Mouse (Mus musculus) embryonic stem cell, embryonic (primary cell): ENCODE results near the gene Scn2a.

Experiments used
- CTCF ChIA-PET, 4 experiments: fragments of 300-600 bp in 2 of 4; fragments of 350-600 bp in 2 of 4; sonication (Branson Sonifier 250); formaldehyde crosslinking; loops; one replicate each; lab custom pipeline; 2022; ENCODE audit warnings: inconsistent platforms in 2 of 4; lab: Charles Lee
- POLR2A ChIA-PET, 4 experiments: fragments of 300-600 bp in 2 of 4; fragments of 350-600 bp in 2 of 4; sonication (Branson Sonifier 250); formaldehyde crosslinking; loops; one replicate each; lab custom pipeline; 2022; ENCODE audit warnings: antibody characterized with exemption in 4 of 4, inconsistent platforms in 1 of 4; lab: Charles Lee

The Scn2a gene

GRCm38 (mm10) chr2:65620556-65621166 is at the start of gene Scn2a:
Gene Scn2a (plus strand): TSS chr2:65620771.
- ChIA-PET POLR2A (no interaction called here), CTCF (interaction anchor here in 3 of 4 experiments (0.5 to 1.4 kb wide), 6 partner anchors 207 to 865 kb away, joined by 3 to 5 read pairs (median 3); no protein-coding TSS in a partner anchor)

- ChIA-PET POLR2A (no interaction called here), CTCF (no interaction called here)
These were observed 32.9 kb upstream of the Scn2a start for GRCm38 (mm10) chr2:65587679-65588078.

GRCm38 (mm10) chr2:65607813-65608212 is 12.8 kb upstream of the Scn2a start:
- POLR2A ChIA-PET = interaction anchor here in 1 of 4 experiments (0.6 kb wide), 1 partner anchor 444 kb away, joined by 3 read pairs; no protein-coding TSS in a partner anchor
- CTCF ChIA-PET = no interaction called here

- POLR2A ChIA-PET = interaction anchor here in 1 of 4 experiments (1.0 kb wide), 1 partner anchor 9 kb away, joined by 3 read pairs; no protein-coding TSS in a partner anchor
These were observed 8.7 kb upstream of the Scn2a start for GRCm38 (mm10) chr2:65611887-65612286.

GRCm38 (mm10) chr2:65619781-65620180 is 790 bp upstream of the Scn2a start:
- ChIA-PET CTCF (interaction anchor here in 2 of 4 experiments (0.8 to 1.4 kb wide), 2 partner anchors 224 kb away, joined by 3 to 5 read pairs; no protein-coding TSS in a partner anchor), POLR2A (no interaction called here)

More at GRCm38 (mm10) chr2:65611887-65612286, 8.7 kb upstream of the Scn2a start:
- CTCF ChIA-PET = interaction anchor here in 1 of 4 experiments (1.3 kb wide), 1 partner anchor 44 kb away, joined by 3 read pairs; the partner anchor contains the start of gene Scn3a

- ChIA-PET CTCF (interaction anchor here in 2 of 4 experiments (0.8 to 1.4 kb wide), 2 partner anchors 225 to 421 kb away, joined by 3 to 5 read pairs; no protein-coding TSS in a partner anchor), POLR2A (no interaction called here)
These were observed 683 bp downstream of the Scn2a start for GRCm38 (mm10) chr2:65621254-65621653.

DNA sequence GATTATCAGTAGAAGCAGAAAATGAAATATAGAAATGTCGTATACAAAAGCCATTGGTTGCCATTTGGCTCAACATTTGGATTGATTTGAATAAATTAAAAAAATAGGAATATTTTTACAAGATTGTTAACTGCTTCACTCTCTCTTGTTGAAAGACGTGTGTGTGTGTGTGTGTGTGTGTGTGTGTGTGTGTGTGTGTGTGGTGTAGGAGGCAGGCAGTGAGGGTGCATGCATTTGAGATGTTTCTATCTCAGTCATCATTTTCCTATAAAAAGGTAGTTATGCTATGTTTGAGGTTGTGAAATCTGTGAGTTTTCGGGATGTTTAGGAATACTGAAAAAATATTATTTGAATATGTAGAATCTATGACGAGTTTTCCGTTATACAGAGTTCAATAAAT is 1.3 kb downstream of the Scn2a start:
- POLR2A ChIA-PET = no interaction called here
- CTCF ChIA-PET = no interaction called here

DNA sequence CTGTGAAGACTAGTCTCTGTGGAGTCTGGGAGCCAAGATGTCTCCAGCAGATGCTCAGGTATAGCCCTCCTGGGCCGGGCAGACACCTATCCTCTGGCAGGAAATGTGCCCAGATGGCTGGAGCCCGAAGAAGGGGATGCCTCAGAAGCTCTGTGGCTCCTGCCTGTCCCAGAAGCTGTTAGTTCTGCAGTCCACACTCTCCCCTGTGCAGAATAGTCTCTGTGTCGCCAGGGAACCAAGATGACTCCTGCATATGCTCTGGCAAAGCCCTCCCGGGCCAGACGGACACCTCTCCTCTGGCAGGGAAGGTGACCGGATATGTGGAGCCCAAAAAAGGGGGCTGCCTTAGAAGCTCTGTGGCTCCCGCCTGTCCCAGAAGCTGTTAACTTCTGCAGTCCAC is 32.1 kb downstream of the Scn2a start:
- ChIA-PET CTCF (interaction anchor here in 1 of 4 experiments (0.8 kb wide), 1 partner anchor 234 kb away, joined by 3 read pairs; no protein-coding TSS in a partner anchor), POLR2A (interaction anchor here in 1 of 4 experiments (0.6 kb wide), 1 partner anchor 232 kb away, joined by 3 read pairs; no protein-coding TSS in a partner anchor)

- ChIA-PET POLR2A (no interaction called here), CTCF (no interaction called here)
These were observed 36.5 kb downstream of the Scn2a start for GRCm38 (mm10) chr2:65657031-65657430.

DNA sequence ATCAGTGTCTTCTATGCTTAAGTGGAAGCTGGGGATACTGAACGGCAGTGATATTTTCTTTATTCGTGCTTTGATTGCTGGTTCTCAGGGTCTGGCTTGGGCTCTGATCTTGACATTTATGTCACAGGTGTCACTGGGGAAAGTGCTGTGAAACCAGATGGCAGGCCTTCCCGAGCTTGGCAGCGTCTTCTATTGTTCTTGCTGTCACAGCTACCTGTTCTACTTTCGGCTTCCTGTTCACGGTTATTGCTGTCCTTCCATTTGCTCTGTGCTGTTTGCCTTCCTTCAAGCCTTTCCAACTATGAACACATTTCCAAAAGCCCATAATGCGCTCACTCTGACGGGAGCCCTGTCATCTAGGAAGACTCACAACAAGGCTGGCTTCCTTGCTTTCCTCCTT is 37.9 kb downstream of the Scn2a start:
- CTCF ChIA-PET = no interaction called here
- POLR2A ChIA-PET = no interaction called here

- CTCF ChIA-PET = no interaction called here
- POLR2A ChIA-PET = no interaction called here
These were observed 43.3 kb downstream of the Scn2a start for GRCm38 (mm10) chr2:65663892-65664291.

GRCm38 (mm10) chr2:65664481-65664880 is 43.9 kb downstream of the Scn2a start:
- ChIA-PET CTCF (no interaction called here), POLR2A (interaction anchor here in 1 of 4 experiments (0.6 kb wide), 1 partner anchor 576 kb away, joined by 3 read pairs; no protein-coding TSS in a partner anchor)

DNA sequence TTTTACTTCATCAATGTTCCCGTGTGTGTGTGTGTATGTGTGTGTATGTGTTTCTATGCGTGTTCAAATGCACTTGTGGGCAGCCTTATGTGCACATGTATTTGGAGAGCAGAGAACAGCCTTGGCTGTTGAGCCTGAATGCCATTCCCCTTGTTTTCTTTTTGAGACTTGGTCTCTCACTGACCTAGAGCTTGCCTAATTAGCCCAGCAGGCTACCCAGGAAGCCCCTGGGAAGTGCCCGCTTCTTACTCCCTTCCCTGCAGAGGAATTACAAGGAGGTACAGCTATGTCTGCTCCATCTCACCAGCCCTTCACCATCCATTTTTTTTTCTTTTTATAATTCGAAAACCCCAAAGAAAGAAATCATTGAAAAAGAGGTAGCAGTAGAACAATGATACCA is 44.6 kb downstream of the Scn2a start:
- POLR2A ChIA-PET = no interaction called here
- CTCF ChIA-PET = interaction anchor here in 1 of 4 experiments (1.0 kb wide), 1 partner anchor 251 kb away, joined by 3 read pairs; no protein-coding TSS in a partner anchor

- CTCF ChIA-PET = interaction anchor here in 2 of 4 experiments (0.5 to 1.3 kb wide), 3 partner anchors 123 to 272 kb away, joined by 3 to 6 read pairs (median 3); no protein-coding TSS in a partner anchor
- POLR2A ChIA-PET = interaction anchor here in 1 of 4 experiments (0.7 kb wide), 2 partner anchors 189 to 382 kb away, joined by 3 to 4 read pairs; no protein-coding TSS in a partner anchor
These were observed 47.2 kb downstream of the Scn2a start for GRCm38 (mm10) chr2:65667590-65668436.

DNA sequence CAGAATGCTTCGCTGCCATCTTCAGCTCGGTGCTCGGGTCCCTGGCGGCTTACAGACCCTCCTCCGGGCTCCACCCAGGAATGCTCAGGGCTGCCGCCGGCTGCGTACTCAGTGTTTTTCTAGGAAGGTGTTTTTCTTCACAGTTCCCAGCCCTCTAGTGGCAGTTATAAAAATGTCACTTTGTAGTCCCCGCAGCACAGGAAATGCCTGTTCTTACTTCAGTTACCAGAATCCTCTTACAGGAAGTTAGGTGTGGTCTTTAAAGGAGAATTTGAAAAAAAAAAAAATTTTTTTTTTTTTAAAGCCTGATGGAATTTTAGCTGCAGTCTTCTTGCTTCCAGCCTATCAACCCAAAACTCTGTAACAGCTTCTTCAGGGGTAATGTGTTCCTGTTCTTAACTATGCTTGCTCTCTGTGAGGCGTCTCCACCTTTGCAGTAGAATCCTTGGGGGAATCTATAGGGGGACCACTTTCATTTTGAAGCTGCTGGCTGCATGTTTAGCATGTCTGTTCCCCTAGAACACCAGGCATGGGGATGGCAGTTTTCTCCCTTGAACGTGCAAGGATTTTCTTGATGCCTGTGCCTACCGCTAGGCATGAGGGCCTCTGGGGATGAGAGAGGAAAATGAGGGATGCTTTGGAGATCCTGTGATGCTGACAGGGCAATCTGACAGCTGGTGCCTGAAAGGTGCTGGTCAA is 48.0 kb downstream of the Scn2a start:
- CTCF ChIA-PET = interaction anchor here in 2 of 4 experiments (0.5 to 1.3 kb wide), 6 partner anchors 44 to 324 kb away, joined by 3 to 6 read pairs (median 3); no protein-coding TSS in a partner anchor
- POLR2A ChIA-PET = interaction anchor here in 1 of 4 experiments (0.6 to 0.7 kb wide), 2 partner anchors 155 to 383 kb away, joined by 3 read pairs; no protein-coding TSS in a partner anchor

GRCm38 (mm10) chr2:65669561-65669960 is 49.0 kb downstream of the Scn2a start:
- ChIA-PET POLR2A (no interaction called here), CTCF (interaction anchor here in 1 of 4 experiments (0.7 kb wide), 1 partner anchor 93 kb away, joined by 5 read pairs; no protein-coding TSS in a partner anchor)

GRCm38 (mm10) chr2:65670153-65670817 is 49.7 kb downstream of the Scn2a start:
- ChIA-PET POLR2A (no interaction called here), CTCF (interaction anchor here in 1 of 4 experiments (0.7 kb wide), 1 partner anchor 94 kb away, joined by 5 read pairs; no protein-coding TSS in a partner anchor)

DNA sequence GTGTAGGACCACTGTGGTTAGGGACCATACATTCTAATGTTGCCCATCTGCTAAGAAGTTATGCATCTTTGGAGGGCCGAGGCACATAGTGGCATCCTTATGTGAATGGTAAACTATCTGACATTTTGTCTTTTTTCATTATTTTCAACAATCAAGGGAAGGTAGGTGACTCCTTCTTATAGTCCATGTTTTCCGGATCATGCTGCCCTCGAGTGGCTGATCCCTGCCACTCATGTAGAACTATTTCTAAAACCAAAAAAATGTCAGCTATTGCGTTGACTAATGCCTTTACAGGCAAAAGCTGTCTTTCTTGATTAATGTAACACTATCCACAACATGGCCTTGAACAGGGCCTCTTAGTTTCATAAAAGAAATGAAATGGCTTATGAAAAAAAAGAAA is 59.0 kb downstream of the Scn2a start:
- POLR2A ChIA-PET = no interaction called here
- CTCF ChIA-PET = no interaction called here
